Mouse (Mus musculus) liver, postnatal 0 days (tissue): ENCODE results near the gene Nr1h2.

Source experiments
- CTCF ChIP-seq: sonication (generic); IDR thresholded peaks from 2 replicates; pipeline ENCODE4 v1.5.1; 2016; ENCODE audit warnings: antibody characterized with exemption, low read depth
- EP300 ChIP-seq: IDR thresholded peaks from 2 replicates; pipeline ENCODE4 v1.6.1; 2016; ENCODE audit warnings: antibody characterized with exemption, low read depth, mild to moderate bottlenecking

DNA sequence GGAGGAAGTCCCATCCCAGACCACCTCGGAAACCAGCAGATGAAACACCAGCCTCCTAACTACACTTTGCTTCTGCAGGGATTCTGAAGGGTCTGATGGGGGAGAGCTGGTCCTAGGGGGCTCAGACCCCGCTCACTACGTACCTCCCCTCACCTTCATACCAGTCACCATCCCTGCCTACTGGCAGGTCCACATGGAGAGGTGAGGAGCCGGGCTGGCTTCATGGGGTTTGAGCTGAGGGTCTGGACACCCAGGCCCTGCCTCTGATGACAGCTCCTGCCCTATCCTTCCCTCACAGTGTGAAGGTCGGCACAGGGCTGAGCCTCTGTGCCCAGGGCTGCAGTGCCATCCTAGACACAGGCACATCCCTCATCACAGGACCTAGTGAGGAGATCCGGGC lies 31.2 kb upstream of the Nr1h2 start:
- TF ChIP-seq CTCF: no peak
- TF ChIP-seq EP300: no peak
